Mouse (Mus musculus): ENCODE measurements around the gene Ndufc1.

DNA sequence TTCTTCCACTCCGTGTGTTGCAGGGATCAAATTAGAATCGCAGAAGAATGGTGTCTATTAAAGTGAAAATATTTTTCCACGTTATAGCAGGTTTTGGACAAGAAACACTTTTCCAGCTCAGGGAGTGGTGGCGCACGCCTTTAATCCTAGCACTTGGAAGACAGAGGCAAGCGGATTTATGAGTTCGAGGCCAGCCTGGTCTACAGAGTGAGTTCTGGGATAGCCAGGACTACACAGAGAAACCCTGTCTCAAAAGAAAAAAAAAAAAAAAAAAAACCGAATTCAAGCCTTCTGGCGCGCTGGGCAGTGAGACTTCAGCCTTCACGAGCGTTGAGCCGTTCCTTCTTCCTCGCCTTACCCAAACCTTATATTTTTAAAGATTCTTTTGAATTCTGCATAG is 51.2 kb downstream of the Ndufc1 start:
- TF ChIP-seq POLR2A (IDR thresholded peaks at IDR 0.05; ENCODE audit: low read depth, low read length) (no peak), CTCF (IDR thresholded peaks at IDR 0.05; ENCODE audit: borderline replicate concordance, insufficient read depth, low read length) (no peak)
